Mouse (Mus musculus): Measurements from ENCODE around the gene Osbpl10.
"Not testable (repeated sequence)": the region's sequence is repeated elsewhere in the genome, so short reads cannot be mapped to it uniquely, and the experiment has no call there.

Gene Osbpl10

DNA sequence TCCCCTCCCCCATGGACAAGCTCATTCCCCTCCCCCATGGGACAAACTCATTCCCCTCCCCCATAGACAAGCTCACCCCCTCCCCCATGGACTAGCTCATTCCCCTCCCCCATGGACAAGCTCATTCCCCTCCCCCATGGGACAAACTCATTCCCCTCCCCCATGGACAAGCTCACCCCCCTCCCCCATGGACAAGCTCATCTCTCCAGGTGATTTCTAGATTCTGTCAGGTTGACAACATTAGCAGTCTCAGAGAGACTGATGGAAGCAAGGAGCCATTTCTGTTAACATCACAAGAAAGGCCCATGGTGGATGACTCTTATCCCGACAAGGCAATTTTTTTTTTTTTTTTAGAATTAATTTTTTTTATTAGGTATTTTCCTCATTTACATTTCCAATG, 52.7 kb downstream of the Osbpl10 start:
- DNase-seq (ENCODE audit: low read depth, low spot score) = not testable (repeated sequence)

DNA sequence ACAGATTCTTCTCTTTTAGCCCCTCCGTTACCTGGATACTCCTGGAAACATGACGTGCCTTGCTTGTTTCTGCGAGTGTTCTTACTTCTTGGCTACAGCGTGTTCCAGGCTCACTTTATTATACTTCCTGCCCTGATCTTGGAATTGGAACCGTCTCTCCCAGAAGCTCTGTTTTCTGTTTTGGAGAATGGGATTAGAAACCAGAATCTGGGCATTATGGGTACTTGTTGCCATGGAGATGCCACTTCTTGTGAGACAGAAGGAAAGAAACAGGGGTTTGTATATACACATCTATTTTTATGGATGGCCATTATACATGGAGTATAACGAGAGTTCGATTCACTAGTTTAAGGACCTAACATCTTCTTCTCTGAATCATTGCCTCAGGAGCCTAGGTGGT, 54.4 kb downstream of the Osbpl10 start:
- no peak for DNase-seq (ENCODE audit: low read depth, low spot score)

DNA sequence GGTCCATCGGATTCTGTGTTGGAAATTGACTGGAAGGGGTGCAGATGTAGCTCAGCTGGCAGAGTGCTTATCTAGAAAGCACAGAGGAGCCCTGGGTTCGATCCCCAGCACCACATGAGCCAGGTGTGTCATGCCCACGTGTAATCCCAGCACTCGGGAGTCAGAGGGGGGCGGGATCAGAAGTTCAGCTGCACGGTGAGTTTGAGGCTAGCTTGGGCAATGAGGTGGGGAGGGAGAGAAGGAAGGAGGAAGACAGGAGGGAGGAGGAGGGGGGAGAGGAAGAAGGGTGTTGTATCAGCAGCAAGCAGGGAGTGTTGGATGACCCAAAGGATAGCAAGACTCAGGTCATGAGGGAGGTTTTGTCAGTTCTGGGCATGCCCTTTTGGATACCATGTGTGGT, 55.9 kb downstream of the Osbpl10 start:
- no peak for DNase-seq (ENCODE audit: low read depth, low spot score)

DNA sequence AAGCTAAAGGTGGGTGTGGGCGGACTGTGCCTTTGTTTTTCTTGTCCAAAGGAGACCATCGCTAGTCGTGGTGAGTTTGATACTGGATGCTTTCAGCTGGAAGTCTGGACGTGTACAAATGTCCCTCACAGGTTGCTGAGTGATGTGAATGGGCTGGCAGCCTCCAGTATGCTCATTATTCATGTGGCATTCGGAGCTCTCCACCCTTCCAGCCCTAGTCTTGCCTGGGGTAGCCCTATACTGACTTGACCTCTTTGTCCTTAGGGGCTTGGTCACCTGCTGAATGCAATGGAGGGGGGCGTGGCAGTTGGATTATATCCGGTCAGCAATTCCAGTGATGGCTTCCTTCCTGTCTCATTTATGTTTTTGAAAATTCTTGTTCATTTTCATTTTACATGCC, 56.4 kb downstream of the Osbpl10 start:
- no peak for DNase-seq (ENCODE audit: low read depth, low spot score)

DNA sequence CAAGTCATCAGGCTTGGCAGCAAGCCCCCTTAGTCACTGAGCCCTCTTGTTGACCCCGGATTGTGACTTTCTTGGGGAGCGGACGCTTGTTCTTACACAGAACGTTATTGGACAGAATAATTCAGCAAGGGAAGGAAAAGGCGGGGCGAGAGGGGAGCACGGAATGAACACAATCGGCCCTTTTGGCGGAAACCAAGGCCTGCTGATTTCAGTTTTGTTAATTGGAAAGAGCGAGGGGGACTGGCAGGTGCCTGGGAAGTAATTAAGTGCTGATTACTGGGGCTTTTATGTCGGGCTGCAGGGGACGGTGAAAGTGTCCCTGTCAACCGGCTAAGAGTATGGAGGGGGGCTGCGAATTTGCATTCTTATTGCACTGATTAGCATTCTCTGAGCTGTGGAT, 59.8 kb downstream of the Osbpl10 start:
- no peak for DNase-seq (ENCODE audit: low read depth, low spot score)

DNA sequence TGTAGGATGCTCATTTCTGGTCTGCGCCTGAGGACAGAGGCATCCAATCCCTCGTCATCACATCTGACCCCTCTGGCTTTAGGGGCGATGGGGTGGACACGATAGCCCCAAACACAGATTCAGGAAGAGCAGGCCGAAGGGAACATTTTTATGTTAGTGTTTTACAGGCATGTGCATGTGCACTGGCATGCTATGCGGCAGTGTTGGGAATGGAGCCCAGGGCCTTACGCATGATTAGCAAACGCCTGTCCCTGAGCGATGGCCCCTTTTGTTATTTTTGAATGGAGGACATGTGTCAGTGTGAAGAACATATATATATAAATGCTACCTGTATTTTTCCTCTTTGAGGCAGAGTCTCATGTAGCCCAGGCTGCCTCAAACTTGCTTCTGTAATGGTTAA, 60.3 kb downstream of the Osbpl10 start:
- DNase-seq (ENCODE audit: low read depth, low spot score) = no peak

DNA sequence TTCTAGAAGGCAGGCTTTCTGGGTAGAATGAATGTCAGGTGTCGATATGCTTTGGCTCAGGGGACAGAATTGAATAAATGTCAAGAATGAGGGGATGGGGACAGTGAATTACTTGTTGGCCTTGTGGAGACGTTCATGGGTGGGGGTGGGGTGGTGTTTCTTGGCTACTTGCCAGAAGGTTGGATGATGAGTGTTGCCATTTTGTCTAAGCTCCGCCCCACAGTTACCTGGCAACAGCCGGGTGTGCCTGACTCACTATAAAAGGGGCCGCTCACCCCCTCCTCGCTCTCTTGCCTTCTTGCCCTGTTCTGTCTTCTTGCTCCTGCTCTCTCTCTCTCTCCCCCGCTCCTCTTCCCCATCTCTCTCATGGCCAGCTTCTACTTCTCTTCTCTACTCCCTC, 60.9 kb downstream of the Osbpl10 start:
- DNase-seq (ENCODE audit: low read depth, low spot score) = no peak

DNA sequence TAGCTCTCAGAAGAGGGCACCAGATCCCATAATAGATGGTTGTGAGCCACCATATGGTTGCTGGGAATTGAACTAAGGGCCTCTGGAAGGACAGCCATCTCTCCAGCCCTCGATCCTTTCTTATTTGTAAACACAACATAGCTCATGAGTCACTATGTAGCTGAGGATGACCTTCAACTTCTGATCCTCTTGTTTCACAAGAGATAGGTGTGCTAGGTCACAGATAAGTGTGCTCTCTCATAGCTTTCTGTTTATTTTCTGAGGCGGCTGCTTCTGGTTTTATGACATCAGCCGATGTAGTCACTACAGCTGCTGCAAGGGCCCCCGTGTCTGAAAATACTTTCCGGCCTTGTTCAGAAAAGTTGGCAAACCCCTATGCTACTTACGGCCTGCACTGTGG, 64.2 kb downstream of the Osbpl10 start:
- DNase-seq (ENCODE audit: low read depth, low spot score) = no peak

DNA sequence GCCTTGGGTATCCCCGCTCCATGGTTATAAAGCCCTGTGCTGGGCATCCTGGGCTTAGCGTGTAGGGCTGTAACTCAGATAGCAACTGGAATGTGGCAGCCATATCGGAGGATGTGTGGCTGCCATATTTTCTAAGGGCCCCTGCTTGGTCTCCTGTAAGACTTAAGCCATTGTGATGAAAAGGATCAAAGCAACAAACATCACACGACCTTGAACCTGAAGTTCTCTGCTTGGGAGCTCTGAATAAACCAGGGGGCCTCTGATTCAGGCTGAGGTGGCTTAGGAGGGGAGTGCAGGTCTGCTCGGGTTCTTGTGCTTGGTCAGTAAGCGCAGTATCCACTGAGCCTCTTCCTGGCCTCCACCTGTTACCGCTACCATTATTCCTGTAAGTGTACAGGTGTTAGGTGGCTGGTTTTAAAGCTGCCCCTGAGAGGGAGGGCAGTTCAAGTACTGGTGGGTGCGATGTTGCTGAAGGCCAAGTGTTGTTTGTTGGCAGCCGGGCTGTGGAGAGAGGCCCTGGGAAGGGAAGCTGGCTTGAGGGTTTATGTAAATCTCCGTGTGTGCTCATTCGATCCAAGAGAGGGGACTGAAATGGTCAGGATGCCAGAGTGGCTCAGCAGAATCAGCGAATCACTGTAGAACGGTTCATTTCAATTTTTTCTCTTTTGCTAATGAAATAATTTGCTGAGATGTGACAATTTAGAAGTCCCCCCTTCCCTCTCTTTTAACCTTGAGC, 64.8 kb downstream of the Osbpl10 start:
- DNase-seq (ENCODE audit: low read depth, low spot score) = no peak

DNA sequence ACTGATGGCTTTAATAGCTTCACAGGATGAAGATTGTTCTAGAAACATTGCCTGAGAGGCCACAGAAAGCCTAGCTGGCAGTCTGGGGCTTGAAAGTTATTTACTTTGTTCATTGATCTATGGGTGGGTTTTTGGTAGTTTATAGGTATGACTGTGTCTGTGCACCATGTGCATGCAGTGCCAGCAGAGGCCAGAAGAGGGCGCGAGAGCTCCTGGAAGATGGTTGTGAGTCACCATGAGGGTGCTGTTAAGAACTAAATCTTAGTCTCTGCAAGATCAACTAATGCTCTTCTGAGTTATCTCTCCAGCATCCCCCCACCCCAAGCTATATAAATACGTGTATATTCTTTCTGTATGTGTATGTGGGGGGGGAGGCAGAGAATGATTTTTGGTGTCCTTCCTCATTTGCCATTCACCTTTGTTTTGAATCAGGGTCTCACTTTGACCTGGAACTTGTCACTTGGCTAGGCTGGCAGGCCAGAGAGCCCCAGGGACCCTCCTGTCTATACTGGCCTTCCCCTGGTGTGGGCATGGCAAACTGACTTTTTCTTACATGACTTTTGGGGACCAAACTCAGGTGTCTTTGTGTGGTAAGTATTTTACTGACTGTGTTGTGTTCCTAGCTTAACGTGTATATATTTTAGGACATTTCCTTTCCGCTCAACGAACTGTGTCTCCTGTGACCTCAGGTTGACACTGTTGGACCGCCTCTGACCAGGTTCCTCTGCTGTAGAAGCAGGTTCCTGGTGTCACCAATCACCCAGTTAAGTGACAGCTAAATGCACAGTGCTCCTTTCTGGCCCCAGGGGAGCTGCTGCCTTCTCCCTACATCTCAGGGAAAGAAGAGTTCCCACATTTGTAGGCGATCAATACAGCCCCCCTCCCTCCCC, 65.8 kb downstream of the Osbpl10 start:
- DNase-seq (ENCODE audit: low read depth, low spot score) = no peak

DNA sequence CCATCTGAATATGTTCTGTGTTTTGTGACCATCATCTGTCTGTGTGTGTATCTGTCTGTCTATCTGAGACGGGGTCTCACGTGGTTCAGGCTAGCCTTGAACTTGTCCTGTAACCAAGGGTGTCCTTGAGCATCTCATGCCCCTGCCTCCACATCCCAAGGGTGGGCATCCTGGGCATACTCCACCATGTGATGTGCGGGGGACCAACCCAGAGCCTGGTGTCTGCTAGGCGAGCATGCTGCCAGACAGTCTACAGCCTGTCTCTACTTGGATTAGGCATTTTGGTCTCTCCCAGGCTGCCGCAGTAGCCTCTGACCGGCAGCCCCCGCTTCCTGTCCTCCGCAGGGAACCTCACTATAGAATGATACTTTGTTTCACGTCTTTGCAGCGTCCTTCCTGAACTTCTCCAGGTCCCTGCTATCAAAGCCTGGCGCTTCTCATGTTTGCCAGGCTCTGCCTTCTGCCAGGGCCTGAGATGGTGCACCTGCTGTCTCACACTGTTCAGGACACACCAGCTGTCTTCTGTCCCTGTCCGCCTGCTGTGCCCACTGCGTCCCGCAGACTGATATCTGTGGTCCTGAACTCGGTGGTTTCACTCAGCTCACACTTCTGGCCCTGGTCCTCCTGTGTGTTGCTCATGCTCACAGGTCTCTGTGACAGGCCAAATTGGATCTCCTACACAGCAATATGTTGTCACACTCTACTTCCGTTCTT, 66.9 kb downstream of the Osbpl10 start:
- DNase-seq (ENCODE audit: low read depth, low spot score) = no peak

DNA sequence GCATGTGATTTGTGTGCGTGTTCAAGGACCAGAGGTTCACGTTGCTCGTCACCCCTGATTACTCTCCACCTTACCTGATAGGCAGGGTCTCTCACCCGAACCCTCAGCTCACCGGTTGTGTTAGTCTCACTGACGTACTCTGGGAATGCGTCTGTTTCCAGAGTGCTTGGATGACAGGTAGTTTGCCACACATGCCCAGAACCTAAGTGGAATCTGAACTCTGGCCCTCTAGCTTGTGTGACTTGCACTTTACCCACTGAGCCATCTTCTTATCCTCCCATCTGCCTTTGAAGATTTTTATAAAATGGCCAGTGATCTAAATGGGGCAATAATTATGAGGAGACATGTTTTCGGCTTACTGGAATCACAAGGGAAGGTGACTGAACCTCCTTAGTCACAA, 68.3 kb downstream of the Osbpl10 start:
- no peak for DNase-seq (ENCODE audit: low read depth, low spot score)

DNA sequence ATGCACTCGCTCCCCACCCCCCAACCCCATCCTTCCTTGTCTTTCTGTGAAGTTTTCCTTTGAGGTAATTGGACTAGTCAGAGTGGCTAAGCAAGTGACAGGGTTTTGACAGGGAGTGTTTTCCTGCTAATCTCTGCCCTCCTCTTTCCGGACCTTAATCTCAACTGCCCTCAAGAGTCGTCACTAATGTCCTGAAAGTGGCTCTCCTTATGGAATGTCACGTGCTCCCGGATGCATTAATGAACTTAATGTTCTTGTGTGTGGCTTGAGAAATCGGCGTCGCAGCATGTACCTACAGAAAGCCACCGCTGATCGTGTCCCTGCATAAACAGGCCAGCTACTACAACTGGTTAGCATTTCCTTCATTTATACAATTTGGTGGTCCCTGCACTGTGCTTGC, 70.0 kb downstream of the Osbpl10 start:
- DNase-seq (ENCODE audit: low read depth, low spot score) = no peak

DNA sequence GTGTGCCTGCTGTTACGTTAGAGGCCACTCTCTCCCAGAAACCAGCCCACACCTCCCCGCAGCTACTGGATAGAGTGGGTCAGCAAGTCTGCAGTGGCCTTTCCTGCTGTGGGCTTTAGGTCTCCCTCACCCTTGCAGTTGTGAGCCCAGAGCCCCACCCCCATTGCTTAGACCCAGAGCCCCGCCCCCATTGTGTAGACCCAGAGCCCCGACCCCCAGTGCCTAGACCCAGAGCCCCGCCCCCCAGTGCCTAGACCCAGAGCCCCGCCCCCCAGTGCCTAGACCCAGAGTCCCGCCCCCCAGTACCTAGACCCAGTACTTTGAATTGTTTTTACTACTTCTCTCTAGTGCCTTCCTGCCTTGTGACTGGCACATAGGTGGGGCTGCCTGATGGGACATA, 70.5 kb downstream of the Osbpl10 start:
- DNase-seq (ENCODE audit: low read depth, low spot score) = no peak

DNA sequence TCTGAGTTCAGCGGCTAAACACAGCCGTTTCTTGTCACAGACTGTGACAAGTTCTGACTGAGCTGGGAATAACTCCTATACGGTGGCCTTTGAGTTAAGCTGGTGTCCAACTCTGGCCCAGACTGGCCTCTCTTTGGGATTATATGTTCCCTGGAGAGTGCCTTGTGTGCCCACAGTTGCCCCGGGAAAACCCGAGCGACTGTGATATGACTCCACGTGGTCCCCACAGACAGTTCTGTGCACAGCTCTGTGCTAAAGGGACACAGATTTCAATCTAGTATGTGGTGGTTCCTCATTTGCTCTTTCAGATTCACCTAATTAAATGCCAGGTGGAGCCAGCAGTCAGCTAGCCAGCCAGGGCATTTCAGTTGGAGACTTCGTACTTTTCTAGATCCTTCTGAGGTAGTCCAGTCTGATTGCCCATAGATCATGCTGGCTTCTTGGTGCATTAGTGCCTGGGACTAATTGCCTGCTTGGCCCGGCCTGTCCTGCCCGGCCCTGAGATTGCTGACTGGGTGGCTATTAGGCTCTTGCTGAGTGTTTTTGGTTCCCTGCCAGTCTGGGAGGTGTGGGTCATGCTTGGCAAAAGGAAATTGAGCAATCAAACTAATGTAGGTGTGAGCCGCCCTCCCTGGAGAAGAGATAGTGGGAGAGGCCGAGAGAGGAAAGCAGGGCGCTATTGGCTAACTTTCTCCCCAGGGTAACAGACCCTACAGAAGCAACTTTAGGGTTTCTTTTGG, 71.8 kb downstream of the Osbpl10 start:
- no peak for DNase-seq (ENCODE audit: low read depth, low spot score)

DNA sequence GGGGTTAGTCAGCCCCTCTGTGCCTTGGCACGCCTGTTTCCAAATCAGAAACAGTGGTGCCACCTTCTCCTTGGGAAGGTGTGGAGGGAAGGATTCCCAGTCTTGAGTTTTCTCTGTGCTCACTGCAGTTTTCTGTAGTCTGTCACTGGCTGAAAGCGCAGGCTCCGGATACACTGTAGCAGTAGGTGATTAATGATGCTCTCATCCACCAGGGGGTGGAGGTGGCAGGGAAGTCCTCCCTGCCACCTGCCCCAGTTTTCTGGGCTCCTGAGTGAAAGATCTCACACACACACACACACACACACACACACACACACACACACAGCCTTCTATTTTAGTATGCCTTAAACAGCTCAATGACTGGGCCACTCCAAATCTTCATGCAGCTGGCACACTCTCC, 73.6 kb downstream of the Osbpl10 start:
- no peak for DNase-seq (ENCODE audit: low read depth, low spot score)

DNA sequence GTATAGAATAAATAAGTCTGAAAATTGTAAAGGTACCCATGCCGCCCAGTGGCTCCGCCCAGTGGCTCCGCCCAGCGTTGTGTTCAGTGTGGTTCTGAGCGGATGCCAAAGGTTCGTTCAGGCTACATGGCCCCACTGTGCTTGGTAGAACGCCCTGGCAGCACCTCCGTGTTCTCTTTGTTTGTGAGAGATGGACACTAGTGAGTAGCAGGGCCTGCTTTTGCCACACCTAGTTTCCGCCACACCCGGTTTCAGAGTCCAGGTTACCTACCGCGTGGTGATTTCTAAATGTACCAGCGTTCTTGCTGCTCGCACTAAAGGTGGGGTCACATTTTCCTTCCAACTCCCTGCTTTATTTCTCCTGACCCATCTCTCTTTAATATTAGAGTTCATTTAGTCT, 75.4 kb downstream of the Osbpl10 start:
- DNase-seq (ENCODE audit: low read depth, low spot score) = no peak

DNA sequence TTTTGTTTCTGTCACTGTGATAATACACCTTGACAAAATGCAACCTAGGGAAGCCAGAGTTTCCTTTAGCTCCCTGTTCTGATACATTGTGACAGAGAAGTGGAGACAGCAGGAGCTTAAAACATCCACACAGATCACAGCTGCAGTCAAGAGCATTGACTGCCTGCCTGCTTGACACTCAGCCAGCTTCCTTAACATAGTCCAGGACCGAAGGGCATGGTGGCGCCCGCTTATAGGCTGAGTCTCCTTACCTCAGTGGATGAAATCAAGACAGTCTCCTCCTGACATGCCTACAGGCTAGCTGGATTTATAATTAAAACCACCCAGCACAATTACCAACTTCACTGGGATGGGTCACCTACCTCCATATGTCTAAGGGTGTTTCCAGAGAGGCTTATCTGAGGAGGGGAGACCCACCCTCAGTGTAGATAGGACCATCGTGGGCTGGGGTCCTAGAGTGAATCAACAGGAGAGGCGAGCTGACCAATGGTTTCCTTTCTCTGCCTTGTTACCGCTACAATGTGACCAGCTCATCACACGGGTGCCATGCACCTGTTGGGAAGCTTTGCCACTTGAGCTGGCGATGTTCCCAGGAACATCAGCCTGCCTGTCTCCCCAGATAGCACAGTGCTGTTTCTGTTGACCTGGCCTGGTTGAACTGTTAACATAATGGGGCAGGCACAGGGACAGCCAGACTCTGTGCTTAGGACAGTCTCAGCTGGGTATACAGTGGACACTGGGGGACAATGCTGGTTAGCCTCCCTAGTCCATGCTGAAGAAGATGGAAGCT, 76.9 kb downstream of the Osbpl10 start:
- no peak for DNase-seq (ENCODE audit: low read depth, low spot score)

DNA sequence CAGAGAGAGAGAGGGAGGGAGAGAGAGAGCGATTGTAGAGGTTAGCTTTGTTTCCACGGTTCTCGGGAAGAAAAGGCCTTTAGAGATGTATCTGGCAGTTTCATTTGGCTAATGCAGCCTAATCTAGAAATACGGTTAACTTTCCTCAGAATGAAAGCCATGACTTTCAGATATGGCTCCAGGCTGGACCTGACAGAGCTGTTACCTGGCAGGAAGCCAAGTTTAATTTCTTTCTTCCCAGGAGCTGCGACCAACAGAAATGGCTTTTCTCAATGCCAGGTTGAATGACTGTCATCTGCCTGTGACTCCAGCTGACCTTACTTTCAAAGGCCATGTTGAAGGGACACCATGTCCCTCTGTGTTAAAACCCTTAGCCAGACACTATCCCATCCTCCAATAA, 80.4 kb downstream of the Osbpl10 start:
- DNase-seq (ENCODE audit: low read depth, low spot score) = no peak

DNA sequence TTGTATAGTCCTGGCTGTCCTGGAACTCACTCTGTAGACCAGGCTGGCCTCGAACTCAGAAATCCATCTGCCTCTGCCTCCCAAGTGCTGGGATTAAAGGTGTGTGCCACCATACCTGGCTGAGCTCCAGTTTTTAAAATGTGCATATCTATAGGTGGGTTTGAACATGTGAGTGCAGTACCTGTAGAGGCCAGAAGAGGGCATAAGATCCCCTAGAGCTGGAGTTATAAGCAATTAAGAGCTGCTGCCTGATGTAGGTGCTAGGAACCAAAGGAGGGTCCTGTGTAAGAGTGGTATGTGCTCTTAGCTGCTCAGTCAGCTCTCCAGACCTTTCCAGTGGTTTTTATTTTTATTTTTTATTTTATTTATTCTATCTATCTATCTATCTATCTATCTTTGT, 86.5 kb downstream of the Osbpl10 start:
- no peak for DNase-seq (ENCODE audit: low read depth, low spot score)

DNA sequence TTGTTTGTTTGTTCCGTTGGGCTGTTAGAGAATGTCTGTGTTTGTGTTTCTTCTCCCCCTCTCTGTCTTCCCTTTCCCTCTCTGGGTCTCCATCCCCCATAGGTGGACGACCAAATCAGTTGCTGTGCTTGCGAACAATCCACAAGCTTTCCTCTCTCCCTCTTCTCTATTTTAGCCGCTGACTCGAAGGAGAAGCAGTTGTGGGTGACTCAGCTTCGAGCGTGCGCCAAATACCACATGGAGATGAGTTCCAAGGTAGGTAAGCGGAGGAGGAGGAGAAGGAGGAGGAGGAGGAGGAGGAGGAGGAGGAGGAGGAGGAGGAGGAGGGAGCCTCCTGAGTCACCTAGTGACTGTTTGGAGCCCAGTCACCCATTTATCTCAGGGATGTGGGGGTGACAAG, 88.7 kb downstream of the Osbpl10 start:
- no peak for DNase-seq (ENCODE audit: low read depth, low spot score)

All from c-Kit-negative CD71-positive TER-119-positive erythroid progenitor cells, embryonic 14.5 days (primary cell).